Mouse (Mus musculus): ENCODE measurements around the gene Ccdc107.
A peak's percentile ranks its signal among the peaks of the same experiment; 100 is the strongest.
"Not testable (repeated sequence)": the region's sequence is repeated elsewhere in the genome, so short reads cannot be mapped to it uniquely, and the experiment has no call there.

The Ccdc107 gene

GRCm38 (mm10) chr4:43492821-43493185 is at the start of gene Ccdc107:
Ccdc107 (plus strand) TSS chr4:43492900.
- DNase-seq: peak; percentile 90

GRCm38 (mm10) chr4:43443511-43443910 is 49.2 kb upstream of the Ccdc107 start:
- no peak for DNase-seq

DNA sequence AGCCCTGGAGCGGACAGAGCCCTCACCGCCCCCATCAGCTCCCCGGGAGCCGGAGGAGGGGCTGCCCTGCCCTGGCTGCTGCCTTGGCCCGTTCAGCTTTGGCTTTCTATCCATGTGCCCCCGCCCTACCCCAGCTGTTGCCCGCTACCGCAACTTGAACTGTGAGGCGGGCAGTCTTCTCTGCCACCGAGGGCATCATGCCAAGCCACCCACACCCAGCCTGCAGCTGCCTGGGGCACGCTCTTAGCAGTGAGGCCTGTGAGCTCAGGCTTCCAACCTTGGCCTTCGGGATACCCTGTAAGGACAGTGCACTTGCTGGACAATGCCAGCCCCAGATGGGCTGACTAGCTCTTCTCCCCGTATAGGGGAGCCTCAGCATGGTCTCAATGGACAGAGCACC is 45.4 kb upstream of the Ccdc107 start:
- DNase-seq: no peak

DNA sequence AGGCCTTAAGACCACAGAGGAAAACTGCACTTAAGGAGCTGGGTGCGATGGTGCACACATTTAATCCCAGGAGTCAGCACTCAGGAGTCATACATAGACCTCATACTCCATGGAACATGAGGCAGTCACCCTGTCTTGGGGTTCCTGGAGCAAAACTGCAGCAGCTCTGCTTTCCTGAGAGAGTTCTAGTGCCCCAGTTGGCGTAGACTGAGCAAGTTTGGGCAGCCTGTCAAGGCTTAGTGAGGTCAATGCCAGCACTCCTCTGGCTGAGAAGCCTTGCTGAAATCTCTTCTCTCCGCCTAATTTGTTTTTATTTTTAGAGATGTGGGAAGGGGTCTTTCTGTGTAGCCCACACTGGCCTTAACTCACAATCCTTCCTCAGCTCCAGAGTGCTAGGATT is 44.1 kb upstream of the Ccdc107 start:
- no peak for DNase-seq

- no peak for DNase-seq
These were observed 40.4 kb upstream of the Ccdc107 start for GRCm38 (mm10) chr4:43452315-43452714.

- no peak for DNase-seq
These were observed 39.3 kb upstream of the Ccdc107 start for GRCm38 (mm10) chr4:43453413-43453812.

- no peak for DNase-seq
These were observed 38.5 kb upstream of the Ccdc107 start, which contains the start of gene Cd72 for GRCm38 (mm10) chr4:43454041-43454836. Cd72 (minus strand) TSS chr4:43454628.

DNA sequence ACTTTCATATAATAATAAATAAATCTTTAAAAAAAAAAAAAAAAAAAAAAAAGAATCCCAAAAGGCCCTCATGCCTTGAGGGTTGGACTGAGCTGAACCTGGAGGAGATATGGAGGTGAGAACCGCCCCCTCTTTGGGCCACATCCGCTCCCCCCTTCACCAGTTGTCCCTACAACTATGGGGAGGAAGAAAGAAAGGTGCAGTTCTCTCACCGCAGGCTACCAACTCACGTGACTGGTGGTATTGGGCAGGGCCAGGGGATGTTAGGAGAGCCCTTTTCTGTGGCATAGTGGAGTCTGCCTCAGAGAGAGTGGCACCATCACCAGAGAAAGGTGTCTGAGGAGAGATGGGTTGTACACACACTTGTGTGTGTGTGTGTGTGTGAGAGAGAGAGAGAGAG is 36.2 kb upstream of the Ccdc107 start:
- DNase-seq: no peak

DNA sequence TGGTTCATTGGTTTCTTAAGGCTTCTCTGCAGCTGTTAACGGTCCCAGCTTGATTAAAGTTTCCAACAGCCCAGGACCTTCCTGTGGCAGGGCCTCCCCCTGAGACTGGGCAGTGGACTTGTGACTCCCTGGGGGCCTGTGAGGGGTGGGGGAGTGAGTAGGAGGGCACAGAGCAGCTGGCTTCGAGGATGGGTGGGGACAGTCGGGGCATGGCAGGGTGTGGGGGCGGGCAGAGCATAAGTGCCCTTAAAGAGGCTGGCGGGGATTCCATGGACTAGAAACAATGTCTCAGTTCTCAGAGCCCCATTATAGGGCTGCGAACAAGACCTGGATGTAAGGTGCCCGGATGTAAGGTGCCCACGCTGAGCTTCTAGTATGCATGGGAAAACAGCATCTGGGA is 35.6 kb upstream of the Ccdc107 start:
- no peak for DNase-seq

DNA sequence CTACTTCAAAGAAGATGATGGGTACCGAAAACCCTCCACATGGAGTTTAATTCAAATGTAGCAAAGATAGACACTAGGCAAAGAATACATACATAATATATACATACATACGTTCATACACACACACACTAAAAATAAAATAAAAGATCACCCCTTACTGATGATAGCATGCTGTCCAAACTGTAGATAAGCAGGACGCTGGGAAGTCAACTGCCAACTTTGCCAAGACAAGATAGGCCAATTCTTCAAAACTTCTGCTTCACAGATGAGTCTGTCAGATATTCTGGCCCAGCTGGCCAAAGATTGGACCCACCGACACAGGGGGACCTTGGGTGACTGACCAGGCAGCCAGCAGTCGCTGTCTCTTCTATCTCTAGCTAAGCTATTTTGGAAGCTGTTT is 29.6 kb upstream of the Ccdc107 start:
- no peak for DNase-seq

- DNase-seq: no peak
These were observed 26.8 kb upstream of the Ccdc107 start for GRCm38 (mm10) chr4:43465935-43466334.

- DNase-seq: no peak
These were observed 25.8 kb upstream of the Ccdc107 start for GRCm38 (mm10) chr4:43466872-43467271.

DNA sequence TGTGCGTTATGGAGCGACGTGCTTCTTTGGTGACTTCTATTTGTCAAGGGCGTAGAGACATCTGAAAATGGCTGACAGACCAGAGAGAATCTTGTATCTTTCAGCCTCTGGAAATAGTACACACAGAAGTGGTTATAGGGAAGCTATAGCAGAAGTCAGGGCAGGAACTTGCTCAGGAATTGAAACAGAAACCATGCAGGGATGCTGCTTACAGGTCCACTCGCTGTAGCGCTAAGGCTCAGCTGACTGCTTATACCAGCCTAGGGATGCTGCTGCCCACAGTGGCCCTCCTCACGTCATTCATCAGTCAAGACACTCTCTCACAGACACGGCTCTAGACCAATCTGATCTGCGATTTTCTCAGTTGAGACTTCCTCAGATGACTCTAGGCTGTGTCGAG is 22.4 kb upstream of the Ccdc107 start:
- DNase-seq: no peak

DNA sequence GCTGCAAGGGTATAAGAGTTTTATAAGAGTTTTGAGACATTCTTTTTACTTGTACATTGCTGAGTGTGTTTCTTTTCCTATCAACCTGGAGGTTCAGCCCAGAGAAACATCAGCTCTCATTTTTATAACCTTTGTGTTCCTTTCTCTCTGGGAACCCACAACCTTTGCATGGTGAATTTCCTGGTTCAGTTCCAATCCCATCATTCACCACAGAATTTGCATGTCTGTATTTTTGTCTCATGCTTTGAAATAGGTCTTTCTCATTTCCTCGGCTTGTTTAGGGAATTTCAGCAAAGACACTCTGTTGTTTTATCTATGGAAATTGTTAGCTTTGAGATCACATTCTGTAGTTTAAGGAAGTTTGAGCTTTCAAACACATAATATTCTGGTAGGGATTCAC is 19.1 kb upstream of the Ccdc107 start:
- no peak for DNase-seq

DNA sequence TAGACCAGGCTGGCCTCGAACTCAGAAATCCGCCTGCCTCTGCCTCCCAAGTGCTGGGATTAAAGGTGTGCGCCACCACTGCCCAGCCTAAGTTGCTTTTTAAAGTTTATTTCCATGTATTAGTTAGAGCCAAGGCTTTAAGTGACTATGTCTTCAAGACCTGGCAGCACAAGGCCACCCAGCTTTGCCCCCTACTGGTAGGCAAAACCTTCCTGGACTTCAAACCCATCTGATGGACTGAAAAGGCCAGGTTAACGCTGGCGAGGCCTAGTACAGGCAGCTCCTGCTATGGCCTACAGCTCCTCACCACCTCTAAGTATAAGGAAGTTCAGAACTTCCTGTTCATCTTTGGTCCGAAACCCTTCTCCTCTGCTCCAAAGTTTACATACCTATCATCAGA is 16.1 kb upstream of the Ccdc107 start:
- no peak for DNase-seq

DNA sequence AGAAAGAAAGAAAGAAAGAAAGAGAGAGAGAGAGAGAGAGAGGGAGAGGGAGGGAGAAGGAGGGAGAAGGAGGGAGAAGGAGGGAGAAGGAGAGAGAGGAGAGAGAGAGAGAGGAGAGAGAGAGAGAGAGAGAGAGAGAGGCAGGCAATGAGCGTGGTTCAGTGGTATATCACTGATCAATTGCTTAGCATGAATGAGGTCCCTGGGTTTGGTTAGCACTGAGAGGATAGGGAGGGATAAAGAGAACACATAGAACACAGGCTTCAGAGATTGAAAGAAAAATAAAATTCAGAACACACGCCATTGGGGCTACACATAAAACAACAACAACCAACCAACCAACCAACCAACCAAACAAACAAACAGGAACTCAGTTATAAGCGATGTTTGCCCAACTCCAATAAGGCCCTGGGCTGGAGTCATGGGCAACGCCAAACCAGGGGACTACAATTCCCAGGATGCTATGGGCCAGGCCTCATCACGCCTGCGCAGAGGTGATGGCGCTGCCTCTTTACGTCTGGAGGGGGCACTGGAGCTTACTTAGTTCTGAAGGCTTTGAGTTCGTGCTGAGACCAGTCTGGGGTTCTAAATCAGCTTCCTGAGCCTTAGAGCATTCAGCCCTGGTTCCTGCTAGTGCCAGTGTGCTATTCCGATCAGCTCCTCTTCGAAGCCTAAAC is 14.7 kb upstream of the Ccdc107 start:
- peak; percentile 89 for DNase-seq

GRCm38 (mm10) chr4:43478534-43478858 is 14.2 kb upstream of the Ccdc107 start:
- DNase-seq: no peak

GRCm38 (mm10) chr4:43478906-43479832 is 13.5 kb upstream of the Ccdc107 start:
- DNase-seq: peak; percentile 89

DNA sequence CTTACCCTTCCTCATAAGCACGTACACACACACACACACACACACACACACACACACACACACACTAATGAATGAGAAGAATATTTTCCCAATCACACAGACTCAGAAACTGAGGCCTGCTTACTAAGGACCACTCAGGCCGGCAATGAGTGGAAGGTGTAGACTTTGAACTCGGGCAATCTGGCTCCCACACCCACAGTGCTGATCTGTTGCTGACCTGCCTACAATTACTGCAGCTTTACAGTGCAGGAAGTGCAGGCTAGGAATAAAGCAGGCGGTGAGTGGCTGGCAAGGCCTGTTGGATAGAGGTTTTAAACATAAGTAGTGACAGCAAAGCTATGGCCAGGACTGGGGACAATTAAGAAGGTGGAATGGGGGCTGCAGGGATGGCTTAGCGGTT is 11.7 kb upstream of the Ccdc107 start:
- no peak for DNase-seq

DNA sequence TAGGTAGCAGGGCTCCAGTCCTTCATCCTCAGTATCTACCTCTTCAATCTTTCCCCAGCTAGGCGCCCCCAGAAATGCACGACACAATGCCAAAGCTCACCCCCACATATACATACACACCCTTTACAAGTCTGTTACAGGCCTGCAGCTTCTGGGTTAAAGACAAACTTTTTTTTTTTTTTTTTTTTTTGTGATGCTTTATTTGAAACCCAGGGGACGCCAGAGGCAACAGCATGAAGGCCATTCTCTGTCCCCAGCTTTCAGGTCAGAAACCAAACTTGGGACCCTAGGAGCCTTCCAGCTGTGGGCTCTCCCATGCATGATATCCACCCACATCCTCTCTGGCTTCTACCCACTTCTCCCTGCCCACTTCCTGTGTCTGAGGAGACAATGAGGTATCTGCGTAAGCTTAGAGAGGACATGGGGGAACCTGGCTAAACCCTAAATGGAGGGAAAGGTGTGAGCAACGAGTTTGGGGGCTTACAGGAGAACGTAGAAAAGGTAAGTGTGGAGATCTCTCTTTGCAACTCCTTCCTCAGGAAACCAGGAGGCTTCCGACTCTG is 10.7 kb upstream of the Ccdc107 start:
- no peak for DNase-seq

GRCm38 (mm10) chr4:43482591-43482990 is 10.1 kb upstream of the Ccdc107 start:
- no peak for DNase-seq

- DNase-seq: no peak
These were observed 9.1 kb upstream of the Ccdc107 start, which contains the start of gene Sit1 for GRCm38 (mm10) chr4:43483535-43484091. Sit1 (minus strand) TSS chr4:43483734.

DNA sequence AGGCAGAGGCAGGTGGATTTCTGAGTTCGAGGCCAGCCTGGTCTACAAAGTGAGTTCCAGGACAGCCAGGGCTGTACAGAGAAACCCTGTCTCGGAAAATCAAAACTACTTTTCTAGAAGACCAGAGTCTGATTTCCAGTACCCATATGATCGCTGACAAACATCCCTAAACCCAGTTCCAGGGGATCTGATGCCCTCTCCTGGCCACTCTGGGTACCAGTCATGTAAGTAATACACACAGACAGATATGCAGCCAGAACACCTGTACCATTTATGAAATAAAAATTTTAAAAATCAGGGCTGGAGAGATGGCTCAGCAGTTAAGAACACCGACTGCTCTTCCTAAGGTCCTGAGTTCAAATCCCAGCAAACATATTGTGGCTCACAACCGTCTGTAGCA is 7.0 kb upstream of the Ccdc107 start:
- DNase-seq: not testable (repeated sequence)

Data from lung, postnatal 14 days (tissue).